Mouse (Mus musculus) heart, adult 2 months (tissue): ENCODE data around the gene Rad23b.

Experiments used
- CTCF ChIP-seq: fragments of 200-600 bp; IDR thresholded peaks from 2 replicates; pipeline ENCODE4 v1.8.1; 2022; ENCODE audit warnings: antibody characterized with exemption, mild to moderate bottlenecking, moderate library complexity
- POLR2A ChIP-seq: fragments of 200-500 bp; IDR thresholded peaks from 2 replicates; pipeline ENCODE4 v1.6.1; 2011; ENCODE audit warnings: mild to moderate bottlenecking, low read depth, low read length, control low read depth; ENCODE audit not compliant: insufficient read depth

DNA sequence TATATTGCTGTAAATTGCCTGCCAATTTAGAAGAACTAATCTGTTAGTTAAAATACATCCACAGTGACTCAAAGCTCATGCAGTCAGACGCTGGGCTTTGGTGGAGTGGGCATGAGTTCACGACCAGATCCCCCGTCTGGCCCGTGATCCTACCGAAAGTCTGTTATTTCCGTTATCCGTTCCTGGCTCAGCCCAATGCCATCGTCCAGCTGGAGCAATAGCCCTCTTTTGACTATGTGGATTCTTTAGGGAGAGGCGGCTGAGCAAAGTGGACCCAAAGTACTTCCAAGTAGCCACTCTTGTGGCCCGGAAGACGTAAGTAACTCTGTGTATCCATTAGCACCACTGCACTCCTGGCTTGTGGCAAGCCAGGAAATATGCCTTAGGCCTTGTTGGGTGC is 49.1 kb downstream of the Rad23b start:
- TF ChIP-seq POLR2A (no peak), CTCF (no peak)
